Mouse (Mus musculus) cerebellum, postnatal 25 days (tissue): Measurements from ENCODE around the gene Ccdc88a.

ENCODE experiments used
- DNase-seq, 2 experiments: peaks; one replicate each; pipeline ENCODE4 v3.0.0; 2021; ENCODE audit warnings: mixed read lengths in 2 of 2

Ccdc88a gene

GRCm38 (mm10) chr11:29373396-29374273, at the start of gene Ccdc88a:
Gene Ccdc88a, plus strand, starts transcription at chr11:29373658.
- DNase-seq: peak; percentile 94

GRCm38 (mm10) chr11:29335505-29335904, 38.0 kb upstream of the Ccdc88a start:
- DNase-seq: no peak

DNA sequence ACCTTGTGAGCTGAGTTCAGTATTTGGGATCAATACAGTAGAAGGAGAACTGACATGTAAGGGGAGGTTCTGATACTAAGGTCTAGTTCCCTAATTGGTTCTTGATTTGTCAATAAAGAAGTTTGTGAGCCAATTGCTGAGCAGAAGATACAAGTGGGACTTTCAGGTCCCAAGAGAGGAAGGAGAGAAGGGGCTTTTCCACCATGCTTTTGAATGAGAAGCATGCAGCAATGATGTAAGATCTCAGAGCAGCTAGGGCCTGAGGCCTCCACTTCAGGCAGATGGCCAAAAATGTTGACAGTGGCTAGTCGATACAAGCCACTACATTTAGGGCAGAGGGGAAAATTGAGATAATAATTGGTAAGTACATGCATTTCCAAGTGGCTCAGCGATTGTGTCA, 32.2 kb upstream of the Ccdc88a start:
- no peak for DNase-seq

- no peak for DNase-seq
Observed at GRCm38 (mm10) chr11:29344891-29345657, 28.4 kb upstream of the Ccdc88a start.

DNA sequence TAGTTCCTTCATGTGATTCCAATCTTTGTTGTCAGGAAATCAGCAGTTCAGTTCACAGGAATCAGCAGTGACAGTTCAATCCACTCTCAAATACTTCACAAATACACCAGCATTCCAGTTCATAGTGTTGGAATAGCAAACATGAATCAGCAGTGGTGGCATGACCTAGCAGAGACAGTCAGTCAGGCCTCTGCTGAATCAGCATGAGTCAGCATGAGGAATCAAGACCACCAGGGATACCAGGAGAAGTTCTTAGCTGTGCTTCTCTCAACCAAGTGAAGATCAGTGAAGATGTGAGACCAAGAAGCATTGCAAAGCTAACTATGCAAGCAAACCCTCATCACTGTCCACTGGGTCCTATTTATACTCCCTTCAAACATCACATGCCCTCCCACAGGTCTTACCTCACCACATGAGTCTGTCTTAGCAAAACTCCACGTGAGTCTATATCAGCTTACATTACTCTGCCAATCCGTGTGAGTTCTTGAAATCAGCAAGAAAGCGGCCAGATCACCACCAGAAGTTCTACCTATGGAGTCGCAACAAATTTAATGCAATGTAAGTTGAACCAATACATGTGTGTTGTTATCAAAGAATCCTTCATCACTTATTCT, 27.7 kb upstream of the Ccdc88a start:
- no peak for DNase-seq

DNA sequence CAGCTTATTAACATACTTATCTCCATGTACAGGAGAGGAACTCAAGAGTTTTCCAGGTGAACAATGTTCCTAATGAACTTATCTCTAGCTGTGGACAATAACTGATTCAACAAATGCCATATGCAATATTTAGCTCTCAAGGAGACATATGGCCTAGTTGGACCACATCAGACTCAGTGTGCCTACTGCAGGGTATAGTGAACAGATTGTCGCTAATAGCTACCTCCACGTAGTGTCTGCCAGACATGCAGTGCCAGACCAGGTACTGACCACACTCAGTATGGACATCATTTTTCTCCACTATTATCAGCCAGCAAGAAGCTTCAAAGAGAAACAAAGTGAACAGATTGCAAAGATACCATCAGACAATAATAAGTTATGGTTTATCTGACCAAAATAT, 22.6 kb upstream of the Ccdc88a start:
- peak; percentile 50 to 70 for DNase-seq

DNA sequence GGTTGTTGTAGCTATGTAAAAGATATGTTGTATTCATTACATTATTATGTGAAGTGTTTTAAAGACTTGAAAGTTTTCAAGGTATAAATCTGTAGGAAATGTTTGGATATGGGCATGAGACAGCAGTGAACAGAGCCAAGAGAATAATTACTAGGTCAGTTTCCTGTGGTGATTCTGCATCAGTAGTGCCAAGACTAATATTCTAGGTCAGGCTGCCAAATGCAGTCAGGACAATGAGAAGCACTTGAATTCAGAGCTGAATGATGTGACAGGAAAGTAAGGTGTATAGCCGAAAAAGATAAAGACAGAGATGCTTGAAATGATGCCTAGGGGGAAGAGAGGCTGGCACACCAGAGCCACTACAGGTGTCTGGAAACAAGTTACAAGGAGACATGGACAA, 21.2 kb upstream of the Ccdc88a start:
- DNase-seq: peak; percentile 17 to 49

DNA sequence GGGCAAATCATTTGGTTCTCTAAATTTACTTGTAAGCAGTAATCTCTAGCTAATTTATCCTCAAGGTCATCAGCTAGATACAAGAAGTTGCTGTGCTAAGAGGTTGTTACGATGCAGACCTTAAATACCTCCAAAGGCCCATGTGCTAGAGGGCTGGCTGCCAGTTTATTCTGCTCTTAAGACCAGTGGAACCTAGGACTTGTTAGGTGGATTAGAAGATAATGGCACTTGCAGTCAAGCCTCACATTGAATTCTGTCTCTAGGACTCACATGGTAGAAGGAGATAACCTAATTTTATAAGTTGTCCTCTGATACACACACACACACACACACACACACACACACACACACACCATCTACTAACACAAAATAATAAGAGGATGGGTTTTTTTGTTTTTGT, 5.3 kb upstream of the Ccdc88a start:
- DNase-seq: no peak

DNA sequence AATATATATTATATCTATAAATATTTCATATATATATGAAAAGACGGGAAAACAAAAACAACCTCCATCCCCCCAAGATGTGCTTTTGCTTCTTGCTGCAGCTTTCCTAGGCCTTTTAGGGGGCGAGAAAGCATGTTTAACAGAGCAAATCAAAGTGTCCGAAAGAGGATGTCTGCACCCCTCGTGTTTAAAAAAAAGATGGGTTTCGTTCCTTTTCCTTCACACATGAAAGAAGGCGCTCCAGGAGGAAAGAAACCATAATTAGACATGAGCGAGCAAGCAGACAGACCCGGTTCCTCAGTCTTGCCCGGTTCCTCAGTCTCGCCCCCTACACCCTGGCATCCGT, 435 bp upstream of the Ccdc88a start:
- no peak for DNase-seq

- DNase-seq: no peak
Observed at GRCm38 (mm10) chr11:29374274-29374656, 807 bp downstream of the Ccdc88a start.

DNA sequence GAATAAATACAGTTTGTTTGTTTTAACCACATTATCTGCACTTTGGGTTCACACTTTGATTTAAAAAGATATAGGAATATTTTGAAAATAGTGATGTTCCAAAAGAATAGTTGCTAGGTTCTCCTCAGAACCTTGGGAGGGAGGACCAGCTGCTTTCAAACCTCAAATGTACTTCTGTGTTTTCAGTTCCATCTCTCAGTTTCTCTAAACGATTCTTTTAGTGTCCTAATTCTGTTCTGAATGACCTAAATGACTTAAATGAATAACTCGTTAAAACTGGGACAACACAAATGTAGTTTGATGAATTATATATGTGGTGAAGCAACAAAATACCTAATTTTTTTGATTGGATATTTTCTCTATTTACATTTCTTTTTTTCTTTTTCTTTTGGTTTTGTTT, 3.2 kb downstream of the Ccdc88a start:
- no peak for DNase-seq

GRCm38 (mm10) chr11:29378751-29379150, 5.3 kb downstream of the Ccdc88a start:
- no peak for DNase-seq

- no peak for DNase-seq
Observed at GRCm38 (mm10) chr11:29383493-29383892, 10.0 kb downstream of the Ccdc88a start.

- no peak for DNase-seq
Observed at GRCm38 (mm10) chr11:29384001-29384400, 10.5 kb downstream of the Ccdc88a start.

GRCm38 (mm10) chr11:29384617-29385016, 11.2 kb downstream of the Ccdc88a start:
- DNase-seq: no peak

DNA sequence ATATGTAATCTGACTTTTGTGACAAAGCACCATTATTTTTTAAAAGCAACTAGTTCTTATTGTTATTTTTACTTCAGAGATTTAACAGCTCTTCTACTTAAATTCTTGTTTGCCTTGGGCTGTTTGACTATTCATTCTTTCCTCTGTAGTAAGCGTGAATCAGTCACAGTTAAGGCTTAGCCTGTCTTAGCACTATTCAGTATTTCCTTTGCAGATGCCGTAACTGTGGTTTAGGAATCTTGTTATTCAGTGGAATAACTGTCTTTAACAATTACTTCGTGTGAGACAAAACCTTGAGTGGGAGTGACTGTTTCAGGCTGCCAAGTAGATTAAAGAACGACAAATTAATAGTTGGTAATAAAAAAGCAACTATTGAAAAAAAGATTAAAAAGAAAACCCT, 16.5 kb downstream of the Ccdc88a start:
- no peak for DNase-seq

DNA sequence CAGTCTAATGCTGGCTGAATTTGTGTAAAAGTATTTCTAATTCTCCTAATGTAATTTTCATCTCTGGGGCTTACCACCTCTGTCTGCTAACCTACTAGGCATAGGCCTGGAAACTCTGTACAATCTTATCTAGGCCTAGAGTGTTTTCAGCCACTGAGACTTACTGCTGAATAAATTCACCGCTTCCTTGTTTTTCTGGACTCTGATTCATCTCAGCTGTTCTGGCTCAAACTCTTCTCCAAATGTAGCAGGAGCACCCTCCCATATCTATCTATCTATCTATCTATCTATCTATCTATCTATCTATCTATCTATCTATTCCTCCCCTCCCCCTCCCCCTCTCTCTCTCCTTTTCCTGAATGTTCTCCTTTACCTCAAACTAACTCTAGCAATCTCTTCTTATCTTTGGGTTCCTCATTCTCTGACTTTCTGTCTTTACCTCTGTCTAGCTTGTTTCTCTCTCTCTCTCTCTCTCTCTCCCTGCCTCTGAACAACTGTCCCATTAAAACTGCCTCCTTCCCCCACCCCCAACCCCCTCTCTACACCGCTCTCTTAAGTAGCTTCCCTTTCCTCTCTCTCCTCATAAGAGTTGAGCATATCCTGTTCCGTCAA, 21.8 kb downstream of the Ccdc88a start:
- DNase-seq: no peak

DNA sequence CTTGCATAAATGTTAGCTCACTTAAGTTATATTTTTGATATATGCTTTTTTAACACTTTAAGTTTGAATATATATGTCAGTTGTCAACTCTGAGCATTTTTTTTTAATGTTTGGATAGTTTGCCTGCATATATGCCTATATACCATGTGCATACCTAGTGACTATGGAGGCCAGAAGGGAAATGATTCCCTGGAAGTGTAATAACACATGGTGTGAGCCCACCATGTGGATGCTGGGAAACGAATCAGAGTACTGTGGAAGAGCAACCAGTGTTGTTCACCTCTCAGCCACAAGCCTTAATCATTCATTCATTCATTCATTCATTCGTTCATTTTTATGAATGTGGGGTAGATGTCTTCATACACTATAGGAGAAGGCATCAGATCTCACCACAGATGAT, 26.9 kb downstream of the Ccdc88a start:
- no peak for DNase-seq

- DNase-seq: no peak
Observed at GRCm38 (mm10) chr11:29406292-29406691, 32.8 kb downstream of the Ccdc88a start.

- DNase-seq: no peak
Observed at GRCm38 (mm10) chr11:29423496-29423895, 50.0 kb downstream of the Ccdc88a start.

- DNase-seq: peak; percentile 8 to 48
Observed at GRCm38 (mm10) chr11:29428774-29429173, 55.3 kb downstream of the Ccdc88a start.

GRCm38 (mm10) chr11:29431011-29431410, 57.6 kb downstream of the Ccdc88a start:
- DNase-seq: no peak

DNA sequence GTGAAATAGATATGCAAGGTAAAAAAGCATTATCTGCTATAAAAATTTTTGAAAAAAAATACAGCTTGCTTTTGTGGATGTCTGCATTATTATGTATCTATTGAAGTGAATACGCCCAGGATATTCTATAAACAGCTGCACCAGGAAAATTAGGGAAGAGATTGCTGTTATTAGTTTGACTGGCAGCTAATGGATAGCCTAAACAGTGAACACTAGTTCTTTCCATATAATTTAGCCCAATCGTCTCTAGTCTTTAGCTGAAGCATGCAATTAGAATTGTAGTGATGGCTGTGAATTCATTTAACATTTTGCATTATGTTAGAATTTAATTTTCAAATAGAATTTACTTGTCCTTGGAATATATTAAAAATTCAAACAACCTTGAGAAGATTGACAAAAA, 75.3 kb downstream of the Ccdc88a start:
- no peak for DNase-seq
